Mouse (Mus musculus) bone marrow, adult 2 months (tissue): ENCODE measurements around the gene Smcp. TPM values are rescaled to one million over a fixed set of nuclear protein-coding genes. Genes with fewer than 3 reads are reported as not detected.

ENCODE experiments used
- H3K27ac ChIP-seq: fragments of 200-500 bp; 2 replicates; pipeline ENCODE4 v1.5.1; 2012; ENCODE audit warnings: low read depth, mild to moderate bottlenecking, control low read depth, inconsistent platforms, low read length; ENCODE audit not compliant: control insufficient read depth, poor library complexity, insufficient read depth
- H3K4me1 ChIP-seq: fragments of 200-500 bp; 2 replicates; pipeline ENCODE4 v1.6.1; 2011; ENCODE audit warnings: low read length; ENCODE audit not compliant: control insufficient read depth, insufficient read depth
- H3K4me3 ChIP-seq: fragments of 200-500 bp; replicated peaks from 2 replicates; pipeline ENCODE3; 2011; ENCODE audit warnings: mild to moderate bottlenecking, low read depth, low read length, control low read depth; ENCODE audit not compliant: control insufficient read depth
- CTCF ChIP-seq: fragments of 200-500 bp; IDR thresholded peaks from 2 replicates; pipeline ENCODE4 v1.5.1; 2011; ENCODE audit warnings: low read length, control low read depth; ENCODE audit not compliant: control insufficient read depth, insufficient read depth
- POLR2A ChIP-seq: fragments of 200-500 bp; IDR thresholded peaks from 2 replicates; pipeline ENCODE4 v1.6.1; 2011; ENCODE audit warnings: low read depth, mild to moderate bottlenecking, control low read depth, low read length, borderline replicate concordance; ENCODE audit not compliant: control insufficient read depth
- whole genome bisulfite sequencing: fragments of 180-500 bp; shearing (Covaris S2); methylation state at CpG from one replicate; pipeline ENCODE4 v1.1.7; 2018; 5-methylcytosine and 5-hydroxymethylcytosine counted together
- polyA plus RNA-seq: library from polyadenylated mRNA; stranded (reverse); fragments of >200 nt; gene quantifications from 2 replicates; pipeline ENCODE4 v1.2.4, GENCODE M21; 2011; ENCODE audit warnings: low replicate concordance; ENCODE audit not compliant: missing spikeins, insufficient read depth, insufficient read length

Smcp gene
- polyA plus RNA-seq, 1 experiment = not detected

DNA sequence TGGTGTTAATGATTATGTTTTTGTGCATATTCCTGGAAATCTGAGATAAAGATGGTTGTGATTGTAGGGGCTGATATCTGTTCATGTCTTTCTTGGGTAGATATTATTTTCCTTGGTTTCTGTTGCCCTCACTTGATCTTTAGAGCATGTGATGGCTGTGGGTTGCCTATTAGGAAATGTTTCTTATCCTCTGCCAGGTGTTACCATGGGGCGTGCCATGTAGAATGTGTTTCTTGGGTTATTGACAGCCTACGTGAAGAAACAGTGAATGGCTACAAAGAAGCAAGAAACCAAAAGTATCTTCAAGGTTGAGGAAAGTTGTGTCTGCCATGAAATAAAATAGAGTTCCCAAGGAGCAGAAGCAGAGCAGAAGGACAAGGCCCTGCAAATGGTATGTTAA, 9.6 kb upstream of the Smcp start:
- TF ChIP-seq CTCF (no peak), POLR2A (no peak)
- Histone ChIP-seq H3K4me1 (no peaks in the 10 kb centered on the region), H3K4me3 (no peak overlapping the region), H3K27ac (no peak overlapping the region)
- 81% methylated on average over 2 of the region's 2 CpGs for whole genome bisulfite sequencing

DNA sequence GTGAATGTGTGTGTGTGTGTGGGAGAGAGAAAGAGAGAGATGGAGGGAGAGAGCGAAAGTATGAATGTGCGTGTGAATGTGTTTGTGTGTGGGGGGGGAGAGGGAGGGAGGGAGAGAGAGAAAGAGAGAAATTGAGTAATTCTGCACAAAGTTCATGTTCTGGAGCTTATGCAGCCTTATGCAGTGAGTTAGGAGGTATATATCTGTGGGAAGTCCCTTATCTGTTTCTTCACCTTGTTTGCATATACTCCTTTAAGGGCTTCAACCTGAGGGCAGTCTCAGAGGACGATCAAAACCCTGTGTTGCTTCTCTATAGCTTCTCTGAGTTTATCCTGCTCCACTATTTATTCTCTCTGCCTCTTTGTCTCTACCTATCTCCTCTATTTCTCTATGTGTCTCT, 1.6 kb downstream of the Smcp start:
- TF ChIP-seq POLR2A (no peak), CTCF (no peak)
- Histone ChIP-seq H3K4me3 (no peak overlapping the region), H3K4me1 (no peaks in the 10 kb centered on the region), H3K27ac (no peak overlapping the region)
- WGBS = 71% methylated on average over 3 of the region's 3 CpGs

DNA sequence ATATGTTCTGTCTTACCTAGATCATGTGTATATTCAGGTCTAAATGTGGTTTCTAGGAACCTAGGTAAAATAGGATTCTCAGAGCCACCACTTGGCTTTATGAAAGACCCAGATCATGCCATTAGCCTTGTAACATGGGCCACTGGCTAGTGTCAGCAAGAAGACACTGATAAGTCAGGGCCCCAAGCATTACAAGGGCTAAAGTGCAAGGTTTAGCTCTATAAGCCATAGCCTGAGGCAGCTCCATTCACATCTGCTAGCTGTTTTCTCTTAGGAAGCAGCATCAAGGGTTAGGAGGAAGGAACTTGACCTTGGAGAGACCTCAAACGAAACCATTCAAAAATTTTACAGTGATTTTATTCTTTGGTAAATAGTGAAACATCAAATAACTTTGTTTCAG, 3.7 kb downstream of the Smcp start:
- Histone ChIP-seq H3K27ac (no peak overlapping the region), H3K4me1 (no peaks in the 10 kb centered on the region), H3K4me3 (no peak overlapping the region)
- WGBS = 50% methylated on average over 1 of the region's 1 CpGs
- no peak for TF ChIP-seq POLR2A
- no peak for TF ChIP-seq CTCF

- WGBS = 75% methylated on average over 3 of the region's 3 CpGs
Observed at GRCm38 (mm10) chr3:92583164-92583826, 5.5 kb downstream of the Smcp start.

GRCm38 (mm10) chr3:92579508-92579907, 9.3 kb downstream of the Smcp start:
- TF ChIP-seq CTCF = no peak
- no peak for TF ChIP-seq POLR2A
- 76% methylated on average over 1 of the region's 1 CpGs for WGBS
- no peak overlapping the region for H3K4me3 ChIP-seq
- no peak overlapping the region for H3K27ac ChIP-seq
- no peaks in the 10 kb centered on the region for H3K4me1 ChIP-seq

More at GRCm38 (mm10) chr3:92583164-92583826, 5.5 kb downstream of the Smcp start:
- Histone ChIP-seq H3K4me1 (no peaks in the 10 kb centered on the region), H3K4me3 (no peak overlapping the region), H3K27ac (no peak overlapping the region)
- TF ChIP-seq POLR2A (no peak), CTCF (no peak)

GRCm38 (mm10) chr3:92578652-92579413, 10.0 kb downstream of the Smcp start:
- H3K4me1 ChIP-seq = no peaks in the 10 kb centered on the region
- H3K4me3 ChIP-seq = no peak overlapping the region
- 79% methylated on average over 4 of the region's 4 CpGs for WGBS
- H3K27ac ChIP-seq = no peak overlapping the region
- TF ChIP-seq CTCF (no peak), POLR2A (no peak)

DNA sequence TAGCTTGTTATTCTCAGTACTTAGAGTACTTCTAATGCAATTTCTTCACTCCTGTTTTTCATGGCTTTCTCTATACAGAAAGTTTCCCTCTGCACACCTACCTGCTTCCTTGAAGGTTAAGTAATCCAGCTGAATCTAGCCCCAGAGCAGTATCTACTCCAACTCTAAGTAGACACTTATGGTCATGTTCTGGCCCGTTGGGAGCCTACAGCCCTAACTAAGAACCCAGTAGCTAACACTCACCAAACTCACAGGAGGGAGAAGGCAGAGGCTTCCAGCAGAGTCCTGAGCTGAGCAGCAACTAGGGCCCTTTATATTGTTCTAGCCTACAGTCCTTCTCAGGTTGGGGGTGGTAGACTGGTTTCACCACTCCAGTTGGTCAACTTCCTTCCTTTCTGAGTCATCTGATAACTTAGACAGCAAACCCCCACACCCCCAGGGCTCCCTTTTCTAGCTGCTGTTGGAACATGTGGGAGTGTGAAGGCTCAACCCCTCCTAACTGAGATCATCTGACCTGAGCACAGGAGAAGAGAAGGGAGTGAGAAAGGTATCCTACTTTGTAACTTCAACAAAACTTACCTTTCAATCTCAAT, 15.3 kb downstream of the Smcp start, which contains the start of gene Ivl:
Ivl (minus strand) TSS at position 287 of the 593 bp plus-strand sequence.
- Histone ChIP-seq H3K4me3 (no peak within 1 kb of the TSS), H3K4me1 (no peaks in the 10 kb centered on the region), H3K27ac (no peak within 1 kb of the TSS)
- no peak for TF ChIP-seq CTCF
- TF ChIP-seq POLR2A = no peak
- WGBS = 40% methylated on average over 1 of the region's 1 CpGs

- WGBS = 22% methylated on average over 2 of the region's 2 CpGs
Observed at GRCm38 (mm10) chr3:92572514-92573155, 16.2 kb downstream of the Smcp start.

More at GRCm38 (mm10) chr3:92572514-92573155, 16.2 kb downstream of the Smcp start:
- TF ChIP-seq CTCF (no peak), POLR2A (no peak)
- no peaks in the 10 kb centered on the region for H3K4me1 ChIP-seq
- no peak overlapping the region for H3K4me3 ChIP-seq
- no peak overlapping the region for H3K27ac ChIP-seq
